Mouse (Mus musculus) activated CD4-positive, CD25-positive, alpha-beta regulatory T cell, adult 4 months (primary cell): Measurements from ENCODE around the gene Snx20. TPM values are rescaled to one million over a fixed set of nuclear protein-coding genes. Genes with fewer than 3 reads are reported as not detected.

Experiments used
- ATAC-seq: one replicate; pipeline ENCODE4 v1.8.0; 2017
- polyA plus RNA-seq, 2 experiments: library from polyadenylated mRNA; unstranded; fragments of 100-300 nt; shearing (Covaris generic); gene quantifications; one replicate each; pipeline ENCODE4 v1.2.1; 2017

The Snx20 gene
- polyA plus RNA-seq, 2 experiments from 2014 or later: 7.7 to 9.9 TPM

GRCm38 (mm10) chr8:88642734-88643564, 7.0 kb upstream of the Snx20 start:
- no peak for ATAC-seq

GRCm38 (mm10) chr8:88638908-88639307, 3.0 kb upstream of the Snx20 start:
- ATAC-seq: no peak

GRCm38 (mm10) chr8:88637092-88638000, 1.4 kb upstream of the Snx20 start:
- ATAC-seq: no peak

- peak; percentile 19 for ATAC-seq
These were observed 2.6 kb downstream of the Snx20 start for GRCm38 (mm10) chr8:88633343-88633765.

GRCm38 (mm10) chr8:88631081-88631480, 4.8 kb downstream of the Snx20 start:
- ATAC-seq: peak; percentile 25

- ATAC-seq: no peak
These were observed 5.7 kb downstream of the Snx20 start for GRCm38 (mm10) chr8:88630225-88630624.

GRCm38 (mm10) chr8:88628001-88628774, 7.7 kb downstream of the Snx20 start:
- ATAC-seq: no peak

- ATAC-seq: no peak
These were observed 8.5 kb downstream of the Snx20 start for GRCm38 (mm10) chr8:88627265-88627991.

GRCm38 (mm10) chr8:88626940-88627264, 9.0 kb downstream of the Snx20 start:
- no peak for ATAC-seq

- no peak for ATAC-seq
These were observed 9.5 kb downstream of the Snx20 start for GRCm38 (mm10) chr8:88626433-88626832.

- ATAC-seq: no peak
These were observed 11.7 kb downstream of the Snx20 start for GRCm38 (mm10) chr8:88624276-88624675.

- no peak for ATAC-seq
These were observed 12.6 kb downstream of the Snx20 start for GRCm38 (mm10) chr8:88623351-88623750.

- ATAC-seq: peak; percentile 37
These were observed 14.5 kb downstream of the Snx20 start for GRCm38 (mm10) chr8:88621408-88621807.

- ATAC-seq: no peak
These were observed 15.0 kb downstream of the Snx20 start for GRCm38 (mm10) chr8:88620931-88621330.

GRCm38 (mm10) chr8:88619513-88619912, 16.4 kb downstream of the Snx20 start:
- no peak for ATAC-seq

GRCm38 (mm10) chr8:88618612-88619011, 17.3 kb downstream of the Snx20 start:
- no peak for ATAC-seq

GRCm38 (mm10) chr8:88614981-88615380, 20.9 kb downstream of the Snx20 start:
- ATAC-seq: no peak

GRCm38 (mm10) chr8:88610271-88610670, 25.7 kb downstream of the Snx20 start:
- no peak for ATAC-seq

GRCm38 (mm10) chr8:88609036-88609435, 26.9 kb downstream of the Snx20 start:
- ATAC-seq: no peak

GRCm38 (mm10) chr8:88605361-88606040, 30.4 kb downstream of the Snx20 start:
- ATAC-seq: no peak
